Mouse (Mus musculus) brain, embryonic 14.5 days (tissue): ENCODE data around the gene Lurap1l. TPM values are rescaled to one million over a fixed set of nuclear protein-coding genes. Genes with fewer than 3 reads are reported as not detected.
"Not testable (repeated sequence)": the region's sequence is repeated elsewhere in the genome, so short reads cannot be mapped to it uniquely, and the experiment has no call there.

Source experiments
- DNase-seq: peaks from one replicate; pipeline ENCODE4 v3.0.0-alpha.2; 2011; ENCODE audit warnings: low read depth
- CTCF ChIP-seq: fragments of 200-500 bp; IDR thresholded peaks from 2 replicates; pipeline ENCODE4 v1.5.1; 2012; ENCODE audit warnings: inconsistent platforms, mild to moderate bottlenecking, moderate library complexity, borderline replicate concordance; ENCODE audit not compliant: insufficient read depth, insufficient read length; ENCODE audit errors: extremely low read depth
- POLR2A ChIP-seq: fragments of 200-500 bp; IDR thresholded peaks from 2 replicates; pipeline ENCODE4 v1.6.1; 2012; ENCODE audit warnings: mild to moderate bottlenecking, inconsistent platforms, borderline replicate concordance; ENCODE audit not compliant: poor library complexity, insufficient read depth, insufficient read length, severe bottlenecking; ENCODE audit errors: extremely low read depth
- polyA plus RNA-seq: library from polyadenylated mRNA; depleted of rRNA; stranded (reverse); fragments of >200 nt; gene quantifications from 2 replicates; pipeline ENCODE4 v1.2.3, GENCODE M21; 2012

Gene Lurap1l
- polyA plus RNA-seq, 1 experiment, result 5.4 TPM

DNA sequence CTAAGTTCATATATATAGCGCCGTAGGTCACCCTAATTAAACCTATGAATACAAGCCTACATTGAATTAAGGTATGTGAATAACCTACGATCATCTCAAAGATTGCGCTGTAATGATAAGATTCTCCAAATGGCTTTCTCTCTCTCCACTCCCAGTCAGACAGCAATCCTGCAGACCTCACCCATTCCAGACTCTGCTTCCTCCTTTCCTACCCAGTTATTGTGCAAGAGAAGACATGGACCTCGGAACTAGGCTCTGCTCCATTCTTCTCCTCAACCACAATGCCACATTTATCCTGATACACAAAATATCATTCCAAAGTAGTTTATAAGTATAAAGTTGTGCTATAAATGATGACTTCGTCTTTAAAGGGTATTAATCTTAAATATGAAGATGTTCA, 19.4 kb upstream of the Lurap1l start:
- TF ChIP-seq POLR2A (no peak), CTCF (no peak)
- no peak for DNase-seq

DNA sequence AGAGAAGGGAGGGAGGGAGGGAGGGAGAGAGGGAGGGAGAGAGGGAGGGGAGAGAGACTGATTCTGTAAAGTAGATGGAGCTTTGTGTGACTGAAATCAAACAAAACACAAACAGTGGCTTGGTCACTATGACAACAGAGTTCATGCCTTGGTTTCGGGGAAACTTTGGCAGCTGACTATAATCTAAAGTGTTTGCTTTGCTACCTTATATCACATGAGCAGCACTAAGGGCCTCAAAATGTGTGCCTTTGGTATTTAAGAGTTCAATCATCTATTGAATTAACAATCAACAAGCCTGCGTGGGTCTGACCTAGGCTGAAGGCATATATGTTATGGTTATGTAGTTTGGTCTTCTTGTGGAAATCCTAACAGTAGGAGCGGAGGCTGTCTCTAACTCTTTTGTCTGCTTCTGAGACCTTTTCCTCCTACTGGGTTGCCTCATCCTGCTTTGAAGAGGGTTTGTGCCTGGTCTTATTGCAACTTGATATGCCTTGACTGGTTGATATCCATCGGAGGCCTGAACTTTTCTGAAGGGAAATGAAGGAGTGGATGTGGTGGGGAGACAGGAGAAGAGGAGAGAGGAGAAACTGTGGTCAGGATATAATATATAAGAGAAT, 15.1 kb upstream of the Lurap1l start:
- TF ChIP-seq CTCF, result no peak
- no peak for TF ChIP-seq POLR2A
- DNase-seq, result peak; percentile 27

DNA sequence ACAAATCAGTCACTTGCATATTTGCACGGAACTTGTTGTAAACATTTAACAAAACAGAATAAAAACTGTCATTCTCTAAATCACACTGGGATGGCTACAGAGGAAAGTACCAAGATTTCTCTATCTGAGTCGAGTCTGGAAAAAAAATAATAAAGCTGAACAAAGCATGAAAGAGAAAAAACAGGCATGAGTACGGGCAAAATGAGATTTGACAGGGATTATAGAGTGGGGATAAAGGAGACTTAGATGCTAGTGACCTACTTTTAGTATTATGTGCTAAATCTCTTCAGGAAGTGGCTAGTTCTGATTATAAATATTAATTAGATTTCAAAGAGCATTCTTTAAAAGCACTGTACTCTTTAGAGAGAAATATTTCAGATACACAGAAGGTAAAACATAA, 3.7 kb upstream of the Lurap1l start:
- DNase-seq, result no peak
- TF ChIP-seq CTCF, result no peak
- no peak for TF ChIP-seq POLR2A

DNA sequence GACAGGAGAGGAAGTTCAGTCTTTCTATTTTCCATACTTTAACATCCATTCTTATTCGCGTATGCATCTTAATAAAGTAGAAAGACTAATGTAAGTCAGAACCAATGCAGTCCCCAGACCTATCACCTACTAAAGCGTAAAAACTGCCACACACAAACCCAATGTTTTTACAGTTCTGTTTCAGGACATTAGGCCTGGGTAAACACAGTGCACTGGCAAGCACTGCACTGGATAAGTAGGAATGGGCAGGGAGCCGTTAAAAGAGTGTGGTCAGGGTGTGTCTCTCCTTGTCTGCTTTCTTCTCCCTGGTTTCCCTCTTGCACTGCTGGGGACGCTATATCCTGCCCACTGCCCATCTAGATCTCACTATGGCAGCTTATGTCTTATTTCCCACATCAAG, 2.5 kb upstream of the Lurap1l start:
- no peak for DNase-seq
- TF ChIP-seq CTCF (no peak), POLR2A (no peak)

DNA sequence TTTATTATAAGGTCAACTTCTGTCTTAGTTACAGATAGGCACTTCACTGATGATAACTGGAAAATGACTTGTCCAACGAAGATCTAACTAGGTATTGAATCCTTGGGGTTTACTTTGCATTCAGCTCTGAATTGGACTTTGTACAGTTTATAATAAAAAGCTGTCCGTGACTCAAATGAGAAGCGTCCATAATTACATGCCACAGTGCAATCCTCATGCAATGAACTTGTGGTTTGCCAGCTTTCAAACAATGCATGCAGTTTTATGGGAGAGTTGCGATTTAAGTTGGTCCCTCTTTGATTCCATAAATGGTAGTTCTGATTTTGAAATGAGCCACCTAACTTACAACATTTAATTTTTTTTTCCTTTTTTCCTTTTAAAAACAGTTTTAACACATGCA, 1.5 kb upstream of the Lurap1l start:
- DNase-seq, result no peak
- TF ChIP-seq CTCF (no peak), POLR2A (no peak)

DNA sequence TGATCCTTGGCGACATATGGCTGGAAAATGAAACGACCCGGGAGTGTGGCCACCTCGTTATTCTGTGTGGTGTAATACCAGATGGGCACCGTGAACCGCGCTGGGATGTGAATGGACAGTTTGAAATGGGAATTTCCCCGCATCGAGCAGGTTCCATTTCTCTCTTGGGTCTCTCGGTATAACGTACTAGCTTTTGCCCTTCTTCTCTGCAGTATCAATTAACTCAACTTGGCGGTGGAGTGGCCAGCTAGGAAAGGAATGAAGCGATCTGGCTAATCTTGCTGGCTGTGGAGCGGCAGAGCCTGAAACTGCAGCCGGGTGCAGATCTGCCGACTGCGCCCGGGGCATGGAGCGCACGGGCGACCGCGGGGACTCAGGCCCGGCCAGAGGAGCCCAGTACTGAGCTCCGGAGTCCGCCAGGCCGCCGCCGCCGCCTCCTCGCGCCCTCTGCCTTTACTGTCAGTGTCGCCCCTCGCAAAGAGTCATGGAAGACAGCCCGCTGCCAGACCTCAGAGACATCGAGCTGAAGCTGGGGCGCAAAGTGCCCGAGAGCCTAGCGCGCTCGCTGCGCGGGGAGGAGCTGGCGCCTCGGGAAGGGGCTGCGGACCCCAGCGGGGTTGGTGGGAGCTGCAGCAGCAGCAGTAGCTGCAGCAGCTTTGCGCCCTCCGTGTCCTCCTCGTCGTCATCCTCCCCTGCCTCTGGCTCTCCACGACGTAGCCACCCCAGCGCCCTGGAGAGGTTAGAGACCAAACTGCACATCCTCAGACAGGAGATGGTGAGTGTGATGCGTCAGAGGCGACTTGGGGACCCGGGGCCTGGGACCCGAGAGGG, 640 bp downstream of the Lurap1l start:
- TF ChIP-seq CTCF (peak; percentile 22; the same call in 1 of the 2 replicates), POLR2A (peak; percentile 59; the same call in 1 of the 2 replicates)
- DNase-seq, result peak; percentile 85

DNA sequence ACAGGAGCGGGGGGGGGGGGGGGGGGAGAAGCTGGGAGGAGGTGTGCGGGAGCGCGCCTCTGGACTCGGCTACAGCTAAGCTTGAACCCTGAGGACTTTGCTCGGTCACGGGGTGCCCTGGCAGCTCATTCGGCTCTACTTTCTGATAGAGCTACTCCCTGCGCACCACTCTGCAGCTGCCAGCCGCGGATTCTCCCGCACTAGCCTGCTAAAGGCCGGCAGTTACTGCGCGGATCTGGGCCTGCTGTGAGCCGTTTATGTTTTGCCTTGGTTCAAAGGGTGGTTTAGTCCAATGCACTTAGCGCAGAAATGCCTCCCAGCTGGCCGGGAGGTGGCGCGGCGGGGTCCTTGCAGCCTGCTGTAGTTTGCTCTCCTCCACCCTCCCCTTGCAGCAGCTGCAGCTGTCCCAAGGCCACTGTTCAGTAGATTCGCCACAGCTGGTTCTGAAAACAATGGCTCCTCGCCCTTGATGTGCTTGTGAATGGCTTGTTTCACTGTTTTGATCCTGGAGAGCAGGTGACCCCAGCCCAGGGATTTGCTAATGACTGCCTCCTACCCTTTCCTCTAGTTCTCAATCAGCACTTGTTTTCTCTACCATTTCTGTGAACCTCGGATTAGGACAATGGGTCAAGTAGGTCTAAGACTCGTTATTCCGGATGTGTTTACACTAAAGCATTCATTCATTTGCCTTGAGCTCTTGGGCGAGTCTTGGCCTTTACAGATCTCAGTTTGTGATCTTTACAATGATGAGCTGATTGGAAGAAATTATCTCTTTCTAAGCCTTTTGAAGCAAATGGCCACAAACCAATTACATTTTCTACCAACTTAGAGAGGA, 1.5 kb downstream of the Lurap1l start:
- peak; percentile 95 for DNase-seq
- peak; percentile 63 for TF ChIP-seq CTCF
- TF ChIP-seq POLR2A, result peak; percentile 33; the same call in 1 of the 2 replicates

DNA sequence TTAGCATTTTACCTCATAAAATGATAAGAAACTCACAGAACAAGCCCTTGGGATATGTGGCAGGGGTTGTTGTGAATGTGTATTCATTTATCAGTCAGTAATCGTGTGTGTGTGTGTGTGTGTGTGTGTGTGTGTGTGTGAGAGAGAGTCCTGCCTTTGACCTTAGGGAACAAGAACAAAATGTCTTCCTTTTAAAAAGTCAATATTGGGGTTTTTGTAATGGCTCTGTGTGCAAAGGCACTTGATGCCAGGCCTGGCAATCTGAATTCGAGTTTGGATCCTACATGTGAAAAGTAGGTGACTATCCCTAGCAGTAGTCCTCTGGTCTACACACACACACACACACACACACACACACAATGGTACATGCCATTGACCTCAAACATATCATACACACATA, 4.8 kb downstream of the Lurap1l start:
- no peak for TF ChIP-seq CTCF
- no peak for TF ChIP-seq POLR2A

DNA sequence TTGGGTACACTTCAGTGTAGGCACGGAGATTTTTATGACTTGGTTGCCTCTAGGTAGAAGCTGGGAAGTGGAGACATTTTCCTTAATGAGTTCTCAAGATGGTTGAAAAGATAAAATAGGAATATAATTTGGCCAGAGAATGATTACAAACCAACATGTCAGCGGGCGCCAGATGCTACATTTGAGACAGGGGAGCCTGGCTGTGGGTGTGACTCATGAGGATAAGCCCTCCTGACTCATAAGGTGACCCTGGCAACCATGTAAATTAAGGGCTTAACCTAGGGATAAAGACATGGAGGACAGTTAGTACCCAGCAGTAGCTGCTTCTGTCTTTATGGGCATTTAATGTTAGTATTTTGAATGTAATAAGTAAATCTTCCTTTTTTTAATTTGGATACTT, 6.2 kb downstream of the Lurap1l start:
- DNase-seq, result no peak
- no peak for TF ChIP-seq CTCF
- no peak for TF ChIP-seq POLR2A

More for the DNA sequence above, 4.8 kb downstream of the Lurap1l start:
- no peak for DNase-seq

DNA sequence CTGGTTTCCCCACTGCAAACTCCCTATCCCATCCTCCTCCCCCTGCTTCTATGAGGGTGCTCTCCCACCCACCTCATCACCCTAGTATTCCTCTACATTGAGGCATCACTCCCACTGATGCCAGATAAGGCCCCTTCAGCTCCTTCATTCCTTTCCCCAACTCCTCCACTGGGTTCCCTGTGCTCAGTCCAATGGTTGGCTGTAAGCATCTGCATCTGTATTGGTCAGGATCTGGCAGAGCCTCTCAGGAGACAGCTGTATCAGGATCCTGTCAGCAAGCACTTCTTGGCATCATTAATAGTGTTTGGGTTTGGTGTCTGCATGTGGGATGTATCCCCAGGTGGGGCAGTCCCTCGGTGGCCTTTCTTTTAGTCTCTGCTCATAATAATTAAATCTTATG, 6.7 kb downstream of the Lurap1l start:
- not testable (repeated sequence) for DNase-seq

DNA sequence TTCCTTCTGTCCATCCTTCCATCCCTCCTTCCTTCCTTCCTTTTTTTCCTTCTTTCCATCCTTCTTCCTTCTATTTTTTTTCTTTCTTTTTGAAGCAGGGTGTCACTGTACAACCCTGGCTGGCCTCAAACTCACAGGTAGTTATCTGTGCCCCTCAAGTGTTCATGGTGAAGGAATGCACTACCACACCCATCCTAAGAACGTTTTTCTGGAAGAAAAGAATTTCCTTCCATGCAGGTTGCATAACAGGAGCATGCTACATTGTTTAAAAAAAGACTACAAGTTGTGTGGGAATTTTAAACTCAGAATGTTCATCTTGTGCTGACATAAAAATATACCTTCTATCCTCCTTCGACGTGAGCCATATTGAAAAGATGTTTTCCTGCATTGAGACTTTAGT, 7.4 kb downstream of the Lurap1l start:
- TF ChIP-seq CTCF (no peak), POLR2A (no peak)
- no peak for DNase-seq

DNA sequence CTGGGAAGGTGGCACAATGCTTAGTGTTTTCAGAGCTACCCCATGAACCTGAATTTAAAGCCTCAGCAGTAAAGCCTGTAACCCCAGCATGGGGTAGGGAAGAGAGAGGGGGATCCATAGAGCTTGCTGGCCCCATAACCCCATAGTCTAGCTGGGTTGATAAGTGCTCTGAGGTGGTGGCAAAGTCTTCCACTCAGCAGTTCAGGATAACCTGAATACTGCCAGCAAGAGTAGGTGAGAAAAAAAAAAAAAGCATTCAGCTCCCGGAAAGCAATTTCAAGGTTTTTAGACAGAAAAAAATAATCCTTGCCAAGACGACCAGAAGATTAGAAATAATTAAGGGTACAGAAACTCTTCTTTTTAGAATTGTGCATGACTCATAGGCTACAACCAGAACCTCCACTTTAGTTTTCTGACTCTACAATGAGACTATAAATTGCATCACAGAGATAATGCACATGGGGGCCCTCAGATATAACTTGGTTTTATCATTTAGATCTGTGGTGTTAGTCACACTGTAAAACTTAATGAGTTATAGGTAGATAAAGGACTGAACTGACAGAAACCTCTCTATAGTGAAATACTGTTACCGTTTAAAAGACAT, 8.2 kb downstream of the Lurap1l start:
- no peak for DNase-seq
- no peak for TF ChIP-seq CTCF
- TF ChIP-seq POLR2A, result no peak
